In the genomic region with DNA sequence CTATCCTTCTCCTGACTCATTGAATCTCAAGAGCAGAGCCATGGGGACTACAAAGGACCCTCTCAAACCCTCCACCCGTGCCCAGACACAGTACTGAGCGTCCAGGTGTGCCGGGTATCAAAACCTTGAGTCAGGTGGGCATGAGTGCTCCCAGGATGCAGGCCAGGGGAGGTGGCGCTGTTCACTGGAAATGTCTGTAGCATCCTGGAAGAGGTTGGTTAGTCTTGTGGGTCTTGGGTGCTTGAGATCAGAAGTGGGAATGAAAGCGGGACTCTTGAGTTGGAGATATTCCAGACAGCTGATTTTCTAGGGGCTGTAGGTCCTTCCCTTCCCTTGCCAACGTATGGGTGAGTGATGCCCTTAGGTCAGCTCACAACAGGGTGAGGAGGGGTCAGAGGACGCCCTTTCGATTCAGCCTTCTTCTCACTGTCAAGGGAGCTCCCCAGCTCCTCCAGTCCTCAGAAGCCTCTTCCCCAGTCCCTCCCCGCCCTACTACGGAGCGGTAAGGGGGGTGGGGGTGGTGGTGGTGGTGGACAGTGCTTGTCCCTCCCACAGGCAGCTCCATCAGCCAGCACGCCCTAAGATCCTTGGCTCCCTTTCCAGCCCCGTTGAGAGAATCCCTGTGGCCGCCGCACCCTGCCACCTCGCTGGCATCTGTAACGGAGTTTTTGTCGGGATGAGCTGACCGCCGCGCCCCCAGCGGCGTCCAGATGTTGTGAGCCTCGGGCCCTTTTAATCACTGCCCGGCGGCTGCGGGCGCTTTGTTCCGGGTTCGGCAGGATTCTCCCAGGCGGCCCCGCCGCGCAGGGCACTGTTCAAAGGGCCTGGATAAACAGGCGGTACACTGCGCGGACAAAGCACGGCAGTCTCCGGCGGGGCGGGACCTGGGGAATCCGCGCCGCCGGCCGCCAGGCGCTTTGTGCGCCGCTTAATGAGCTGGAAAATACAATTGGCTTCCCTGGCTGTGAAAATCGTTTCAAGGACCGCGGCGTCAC, we compare ENCODE assay signal across 9 mouse cellular contexts. TPM values are rescaled to one million over a fixed set of nuclear protein-coding genes. Genes with fewer than 3 reads are reported as not detected.
DNase-seq lines count a peak whose midpoint lies in the region; ATAC-seq and TF ChIP-seq lines count a peak whose summit lies in the region.
"Had no signal": no experiment of that assay in that cellular context is flagged by ENCODE, and none has a peak within 500 bp of the region (broad histone marks: within the 10 kb centered on the region; RNA-seq: fewer than 3 reads in every experiment).

No protein-coding gene starts in this region.

- H3K27ac ChIP-seq in liver, adult 2 months (replicated peaks; ENCODE audit: insufficient read depth, low read depth, low read length): no peak overlapping the region
- H3K27ac ChIP-seq in hindbrain, embryonic 13.5 days: peak overlapping the region; percentile 96
- no peak overlapping the region for H3K27ac ChIP-seq in liver, embryonic 16.5 days (ENCODE audit: low read length)

- DNase-seq in liver, adult 2 months (ENCODE audit: extremely low read depth, low read depth, low spot score): no peak
- DNase-seq in liver: no peak
- peak; percentile 84 for DNase-seq in embryo, embryonic 9.5 days (ENCODE audit: extremely low spot score)
- peak; percentile 52 for DNase-seq in retina, postnatal 7 days (ENCODE audit: low read depth, low spot score)
- no peak for DNase-seq in urinary bladder, adult 2 months (ENCODE audit: low spot score)
- DNase-seq in frontal cortex, adult 2 months (ENCODE audit: extremely low spot score in 1 of 2, low spot score in 1 of 2): no peak

- H3K27me3 ChIP-seq in liver, adult 2 months (ENCODE audit: control insufficient read depth, insufficient read depth, low read length): peaks cover 6% of the 10 kb centered on the region; the same call in 1 of the 2 replicates
- H3K27me3 ChIP-seq in hindbrain, embryonic 13.5 days: peaks cover 26% of the 10 kb centered on the region
- H3K27me3 ChIP-seq in liver, embryonic 16.5 days (ENCODE audit: control insufficient read depth, insufficient read depth, low read depth, low read length): peaks cover 74% of the 10 kb centered on the region

- ATAC-seq in hindbrain, embryonic 13.5 days (ENCODE audit: low FRiP score): peak; percentile 74
- ATAC-seq in liver, embryonic 16.5 days (ENCODE audit: low read depth): no peak

- no peak for TF ChIP-seq POLR2A in liver, adult 2 months (IDR thresholded peaks at IDR 0.05; ENCODE audit: extremely low read depth, insufficient read depth, low read length)

- 6% methylated on average over 53 of the region's 53 CpGs for WGBS in liver, adult 2 months
- WGBS in hindbrain, embryonic 13.5 days: 2% methylated on average over 53 of the region's 53 CpGs
- WGBS in liver, embryonic 16.5 days (ENCODE audit: insufficient replicate concordance): 4% methylated on average over 53 of the region's 53 CpGs

- no peaks in the 10 kb centered on the region for H3K9me3 ChIP-seq in hindbrain, embryonic 13.5 days
- no peaks in the 10 kb centered on the region for H3K9me3 ChIP-seq in liver, embryonic 16.5 days (replicated peaks; ENCODE audit: control insufficient read depth, low read length)

- no peaks in the 10 kb centered on the region for H3K36me3 ChIP-seq in liver, adult 2 months (ENCODE audit: control insufficient read depth, insufficient read depth, low read length)
- no peaks in the 10 kb centered on the region for H3K36me3 ChIP-seq in hindbrain, embryonic 13.5 days
- H3K36me3 ChIP-seq in liver, embryonic 16.5 days (ENCODE audit: control insufficient read depth, insufficient read depth): no peaks in the 10 kb centered on the region

- H3K79me2 ChIP-seq in liver, adult 2 months (ENCODE audit: control insufficient read depth, insufficient read depth, low read length): no peaks in the 10 kb centered on the region

- H3K4me3 ChIP-seq in liver, adult 2 months (ENCODE audit: insufficient read depth, low read depth, low read length): peak overlapping the region; percentile 9; the same call in 1 of the 2 replicates
- peak overlapping the region; percentile 51 for H3K4me3 ChIP-seq in hindbrain, embryonic 13.5 days
- peak overlapping the region; percentile 19 for H3K4me3 ChIP-seq in liver, embryonic 16.5 days (ENCODE audit: low read depth, low read length)

- H3K4me1 ChIP-seq in liver, adult 2 months (ENCODE audit: control insufficient read depth, insufficient read depth, low read length): no peaks in the 10 kb centered on the region
- H3K4me1 ChIP-seq in hindbrain, embryonic 13.5 days (replicated peaks): peaks cover 64% of the 10 kb centered on the region
- no peaks in the 10 kb centered on the region for H3K4me1 ChIP-seq in liver, embryonic 16.5 days (ENCODE audit: control insufficient read depth, low read depth, low read length)

- peak overlapping the region; percentile 74 for H3K4me2 ChIP-seq in hindbrain, embryonic 13.5 days
- H3K4me2 ChIP-seq in liver, embryonic 16.5 days (ENCODE audit: low read depth, low read length): peak overlapping the region; percentile 24

- H3K9ac ChIP-seq in liver, adult 2 months (ENCODE audit: low read depth, low read length): 0 out of 2 replicates have a peak overlapping the region, but pooled peaks have one; percentile 6
- H3K9ac ChIP-seq in hindbrain, embryonic 13.5 days: peak overlapping the region; percentile 85
- H3K9ac ChIP-seq in liver, embryonic 16.5 days (ENCODE audit: low read depth, low read length): no peak overlapping the region

- no peak for TF ChIP-seq CTCF in liver, adult 2 months (IDR thresholded peaks at IDR 0.05; ENCODE audit: low read depth, low read length)

RNA-seq across cellular contexts. Expression of a gene that starts 8.8 kb away (rescaled TPM):
- not detected in 2 replicates for total RNA-seq in liver, adult 2 months (2014; rRNA removed)
- polyA plus RNA-seq in liver, adult 2 months (2012; rRNA removed): not detected in 2 replicates
- polyA plus RNA-seq in hindbrain, embryonic 13.5 days (2015; fragmentation: Nextera tagmentation; extraction: Ambion mirVana): 16.5 and 28.5 TPM in 2 replicates
- polyA plus RNA-seq in liver, embryonic 16.5 days (2015; fragmentation: Nextera tagmentation; extraction: Ambion mirVana): not detected in 2 replicates
- 0.03 TPM in 2 replicates for polyA plus RNA-seq in urinary bladder, adult 2 months (2012; rRNA removed)
- 0.17 and 0.28 TPM in 2 replicates for polyA plus RNA-seq in frontal cortex, adult 2 months (2012; rRNA removed)
- total RNA-seq: adrenal gland, adult 18-20 months had no signal

RNA-seq across cellular contexts. Expression of a gene that starts 21.2 kb away (rescaled TPM):
- total RNA-seq in liver, adult 2 months (2014; rRNA removed): 12.1 and 12.4 TPM in 2 replicates
- 9.4 and 11.8 TPM in 2 replicates for polyA plus RNA-seq in liver, adult 2 months (2012; rRNA removed)
- polyA plus RNA-seq in hindbrain, embryonic 13.5 days (2015; fragmentation: Nextera tagmentation; extraction: Ambion mirVana): 55.8 and 60.9 TPM in 2 replicates
- polyA plus RNA-seq in liver, embryonic 16.5 days (2015; fragmentation: Nextera tagmentation; extraction: Ambion mirVana): 22.2 and 23.3 TPM in 2 replicates
- 33.2 and 33.3 TPM in 2 replicates for polyA plus RNA-seq in urinary bladder, adult 2 months (2012; rRNA removed)
- 46.1 and 51.7 TPM in 2 replicates for polyA plus RNA-seq in frontal cortex, adult 2 months (2012; rRNA removed)

RNA-seq across cellular contexts. Expression of a gene that starts 21.5 kb away (rescaled TPM):
- 6.0 and 9.1 TPM in 2 replicates for total RNA-seq in liver, adult 2 months (2014; rRNA removed)
- 17.8 and 23.7 TPM in 2 replicates for polyA plus RNA-seq in liver, adult 2 months (2012; rRNA removed)
- 52.5 and 54.2 TPM in 2 replicates for polyA plus RNA-seq in hindbrain, embryonic 13.5 days (2015; fragmentation: Nextera tagmentation; extraction: Ambion mirVana)
- polyA plus RNA-seq in liver, embryonic 16.5 days (2015; fragmentation: Nextera tagmentation; extraction: Ambion mirVana): 15.5 and 16.5 TPM in 2 replicates
- 72.4 and 98.7 TPM in 2 replicates for polyA plus RNA-seq in urinary bladder, adult 2 months (2012; rRNA removed)
- polyA plus RNA-seq in frontal cortex, adult 2 months (2012; rRNA removed): 67.6 and 71.5 TPM in 2 replicates

RNA-seq across cellular contexts. Expression of a gene that starts 24.6 kb away (rescaled TPM):
- total RNA-seq in liver, adult 2 months (2014; rRNA removed): not detected in 2 replicates
- 0.07 and 0.15 TPM in 2 replicates for polyA plus RNA-seq in liver, adult 2 months (2012; rRNA removed)
- polyA plus RNA-seq in hindbrain, embryonic 13.5 days (2015; fragmentation: Nextera tagmentation; extraction: Ambion mirVana): 104 and 105 TPM in 2 replicates
- not detected in 2 replicates for polyA plus RNA-seq in liver, embryonic 16.5 days (2015; fragmentation: Nextera tagmentation; extraction: Ambion mirVana)
- polyA plus RNA-seq in urinary bladder, adult 2 months (2012; rRNA removed): 0.83 and 1.0 TPM in 2 replicates
- polyA plus RNA-seq in frontal cortex, adult 2 months (2012; rRNA removed): 468 and 504 TPM in 2 replicates

RNA-seq across cellular contexts. Expression of a gene that starts 35.5 kb away (rescaled TPM):
- total RNA-seq in liver, adult 2 months (2014; rRNA removed): not detected in 2 replicates
- polyA plus RNA-seq in liver, adult 2 months (2012; rRNA removed): not detected in 2 replicates
- polyA plus RNA-seq in hindbrain, embryonic 13.5 days (2015; fragmentation: Nextera tagmentation; extraction: Ambion mirVana): not detected in 2 replicates
- polyA plus RNA-seq in liver, embryonic 16.5 days (2015; fragmentation: Nextera tagmentation; extraction: Ambion mirVana): 9.5 TPM in 1 of 2 replicates, not detected in the other
- 3.3 TPM in 2 replicates for polyA plus RNA-seq in urinary bladder, adult 2 months (2012; rRNA removed)
- polyA plus RNA-seq in frontal cortex, adult 2 months (2012; rRNA removed): 4.0 and 10.0 TPM in 2 replicates
- total RNA-seq: adrenal gland, adult 18-20 months had no signal

Comparison
In these comparisons a context has a peak if more than half of its experiments do, and no peak if none do; other contexts are left out.
1. DNase-seq: peak in embryo, embryonic 9.5 days (single experiment) and retina, postnatal 7 days (single experiment); none in liver, adult 2 months (single experiment), liver (single experiment), urinary bladder, adult 2 months (single experiment) and frontal cortex, adult 2 months (0 of 2).
2. RNA of a gene that starts 8.8 kb away (polyA plus RNA-seq): 16.5 to 28.5 TPM in hindbrain, embryonic 13.5 days; 0.17 to 0.28 TPM in frontal cortex, adult 2 months, 0.03 TPM in urinary bladder, adult 2 months, not detected in liver, adult 2 months and not detected in liver, embryonic 16.5 days; every median in the first group is over 10 times any median in the second.
3. Peak in every context shown above with its lines, with median percentiles within 50 percentile points of each other: H3K4me3 ChIP-seq.